15 mouse cellular contexts compared by ENCODE assay signal in genomic region chr8:83980250-83980649, GRCm38 (mm10). TPM values are rescaled to one million over a fixed set of nuclear protein-coding genes. Genes with fewer than 3 reads are reported as not detected.
DNase-seq lines count a peak whose midpoint lies in the region; ATAC-seq and TF ChIP-seq lines count a peak whose summit lies in the region.
"Had no signal": no experiment of that assay in that cellular context is flagged by ENCODE, and none has a peak within 500 bp of the region (broad histone marks: within the 10 kb centered on the region; RNA-seq: fewer than 3 reads in every experiment).

No protein-coding gene starts in this region.

- 73% methylated on average over 1 of the region's 1 CpGs for WGBS in liver, postnatal 0 days (ENCODE audit: insufficient replicate concordance)

- H3K4me3 ChIP-seq in gastrocnemius, adult 2 months: peak overlapping the region; percentile 21
- no peak overlapping the region for H3K4me3 ChIP-seq in liver, postnatal 0 days (ENCODE audit: low read depth, low read length)
- H3K4me3 ChIP-seq: kidney, embryonic 15.5 days had no signal

- H3K9me3 ChIP-seq in liver, postnatal 0 days (ENCODE audit: low read length): no peaks in the 10 kb centered on the region
- H3K9me3 ChIP-seq: kidney, embryonic 15.5 days had no signal

- peak; percentile 98 for DNase-seq in heart, adult 11 months
- DNase-seq in heart, postnatal 25 days (ENCODE audit: low spot score): no peak
- peak; percentile 86 for DNase-seq in gastrocnemius, adult 2 months
- DNase-seq in heart, adult 18-20 months: peak; percentile 68 to 85
- DNase-seq in heart, postnatal 10 days: peak; percentile 84 to 87
- no peak for DNase-seq in liver, postnatal 0 days
- DNase-seq in lung, postnatal 36 days: no peak
- DNase-seq in embryo, embryonic 10.5 days (ENCODE audit: low spot score): no peak
- DNase-seq: layer of hippocampus, adult 9-11 months; liver; lung, postnatal 4 days; thymus, adult 2 months had no signal

- no peak for ATAC-seq in liver, postnatal 0 days
- ATAC-seq: hindbrain, embryonic 16.5 days had no signal

- H3K9ac ChIP-seq in liver, postnatal 0 days (replicated peaks): no peak overlapping the region
- H3K9ac ChIP-seq: kidney, embryonic 15.5 days had no signal

- intact Hi-C loops in heart, postnatal 25 days (cut with DNase I): no loop called here
- intact Hi-C loops in gastrocnemius, adult 2 months (cut with DNase I): loop anchor here (1.0 to 2.0 kb wide), 2 partner anchors 15 to 16 kb away; no protein-coding TSS in a partner anchor
- intact Hi-C loops in heart, postnatal 10 days (cut with DNase I): no loop called here

- TF ChIP-seq CTCF in gastrocnemius, adult 2 months (IDR thresholded peaks at IDR 0.05): no peak
- TF ChIP-seq CTCF in liver, postnatal 0 days (IDR thresholded peaks at IDR 0.05; ENCODE audit: low read depth): no peak

- H3K36me3 ChIP-seq in liver, postnatal 0 days (replicated peaks; ENCODE audit: insufficient read depth, low read length): peaks cover 22% of the 10 kb centered on the region

- peaks cover 18% of the 10 kb centered on the region for H3K4me1 ChIP-seq in liver, postnatal 0 days (ENCODE audit: insufficient read depth)

- peak overlapping the region; percentile 92 for H3K27ac ChIP-seq in gastrocnemius, adult 2 months
- no peak overlapping the region for H3K27ac ChIP-seq in liver, postnatal 0 days (ENCODE audit: low read depth)
- H3K27ac ChIP-seq: kidney, embryonic 15.5 days had no signal

- TF ChIP-seq EP300 in liver, postnatal 0 days (IDR thresholded peaks at IDR 0.05; ENCODE audit: low read depth): no peak

- H3K27me3 ChIP-seq in liver, postnatal 0 days (ENCODE audit: insufficient read depth, low read length): no peaks in the 10 kb centered on the region
- H3K27me3 ChIP-seq: CH12.LX; kidney, embryonic 15.5 days had no signal

- H3K4me2 ChIP-seq in liver, postnatal 0 days (ENCODE audit: low read depth, low read length): no peak overlapping the region
- H3K4me2 ChIP-seq: kidney, embryonic 15.5 days had no signal

RNA-seq across cellular contexts. Expression of gene Prkaca, which starts 7.5 kb away (rescaled TPM):
- 100 to 1,000 TPM; 353 to 360 TPM for total RNA-seq in heart, postnatal 25 days (2021)
- total RNA-seq in gastrocnemius, adult 2 months (2021): 100 to 1,000 TPM; 137 to 165 TPM
- 100 to 1,000 TPM; 327 to 347 TPM for total RNA-seq in heart, adult 18-20 months (2021)
- total RNA-seq in heart, postnatal 10 days (2021): 100 to 1,000 TPM; 398 to 429 TPM
- polyA plus RNA-seq in liver, postnatal 0 days (2015; fragmentation: Nextera tagmentation; extraction: Ambion mirVana): 28.2 and 33.9 TPM in 2 replicates

RNA-seq across cellular contexts. Expression of gene Samd1, which starts 17.2 kb away (rescaled TPM):
- 10 to 100 TPM; 27.4 to 30.9 TPM for total RNA-seq in heart, postnatal 25 days (2021)
- total RNA-seq in gastrocnemius, adult 2 months (2021): 10 to 100 TPM; 15.1 to 19.8 TPM
- total RNA-seq in heart, adult 18-20 months (2021): 10 to 100 TPM; 22.0 to 26.7 TPM
- 10 to 100 TPM; 30.6 to 39.0 TPM for total RNA-seq in heart, postnatal 10 days (2021)
- 3.5 and 3.8 TPM in 2 replicates for polyA plus RNA-seq in liver, postnatal 0 days (2015; fragmentation: Nextera tagmentation; extraction: Ambion mirVana)

RNA-seq across cellular contexts. Expression of gene 1700067K01Rik, which starts 21.1 kb away (rescaled TPM):
- under 1 TPM in 1 of 2 experiments, not detected in 1; 0.26 TPM for total RNA-seq in heart, postnatal 25 days (2021)
- under 1 TPM in 1 of 2 experiments, not detected in 1; 0.48 TPM for total RNA-seq in gastrocnemius, adult 2 months (2021)
- total RNA-seq in heart, adult 18-20 months (2021): under 1 TPM in 1 of 2 experiments, not detected in 1; 0.20 TPM
- total RNA-seq in heart, postnatal 10 days (2021): not detected
- 0.87 and 0.99 TPM in 2 replicates for polyA plus RNA-seq in liver, postnatal 0 days (2015; fragmentation: Nextera tagmentation; extraction: Ambion mirVana)

RNA-seq across cellular contexts. Expression of gene Asf1b, which starts 24.9 kb away (rescaled TPM):
- 1 to 10 TPM; 1.1 to 1.7 TPM for total RNA-seq in heart, postnatal 25 days (2021)
- under 1 TPM; 0.23 to 0.42 TPM for total RNA-seq in gastrocnemius, adult 2 months (2021)
- 1 to 10 TPM; 1.3 to 2.0 TPM for total RNA-seq in heart, adult 18-20 months (2021)
- 1 to 10 TPM; 7.6 to 7.8 TPM for total RNA-seq in heart, postnatal 10 days (2021)
- polyA plus RNA-seq in liver, postnatal 0 days (2015; fragmentation: Nextera tagmentation; extraction: Ambion mirVana): 50.6 and 55.4 TPM in 2 replicates

RNA-seq across cellular contexts. Expression of gene Gm10644, which starts 25.2 kb away (rescaled TPM):
- total RNA-seq in heart, postnatal 25 days (2021): under 1 TPM; 0.61 to 0.70 TPM
- total RNA-seq in gastrocnemius, adult 2 months (2021): under 1 TPM; 0.64 to 0.84 TPM
- 1 to 10 TPM; 1.4 to 1.7 TPM for total RNA-seq in heart, adult 18-20 months (2021)
- total RNA-seq in heart, postnatal 10 days (2021): under 1 TPM; 0.20 to 0.22 TPM
- 0.14 and 0.29 TPM in 2 replicates for polyA plus RNA-seq in liver, postnatal 0 days (2015; fragmentation: Nextera tagmentation; extraction: Ambion mirVana)

Comparison
In these comparisons a context has a peak if more than half of its experiments do, and no peak if none do; other contexts are left out.
1. DNase-seq: peak in heart, adult 11 months (single experiment), gastrocnemius, adult 2 months (single experiment), heart, adult 18-20 months (2 of 2) and heart, postnatal 10 days (2 of 2); none in heart, postnatal 25 days (single experiment), liver, postnatal 0 days (single experiment), lung, postnatal 36 days (single experiment) and embryo, embryonic 10.5 days (single experiment).